Mouse (Mus musculus): ENCODE measurements around the gene Notch1.

- TF ChIP-seq CTCF (IDR thresholded peaks at IDR 0.05; ENCODE audit: insufficient read depth, low read length) (no peak), POLR2A (IDR thresholded peaks at IDR 0.05; ENCODE audit: borderline replicate concordance, extremely low read depth, low read depth, low read length) (no peak)
Observed at GRCm38 (mm10) chr2:26513105-26513745, 3.2 kb downstream of the Notch1 start.
